Mouse (Mus musculus): ENCODE measurements around the gene Slc39a11. TPM values are rescaled to one million over a fixed set of nuclear protein-coding genes. Genes with fewer than 3 reads are reported as not detected.
A peak's percentile ranks its signal among the peaks of the same experiment; 100 is the strongest.

Gene Slc39a11
- polyA plus RNA-seq, 1 experiment from 2014 or later = 27.7 TPM

- 16% methylated on average over 13 of the region's 13 CpGs for WGBS
- H3K27ac ChIP-seq = no peak overlapping the region
- no peaks in the 10 kb centered on the region for H3K27me3 ChIP-seq
- no peak overlapping the region for H3K9ac ChIP-seq
- no peak overlapping the region for H3K4me2 ChIP-seq
- ATAC-seq = no peak
- H3K4me3 ChIP-seq = no peak overlapping the region
- no peaks in the 10 kb centered on the region; the same call in 1 of the 2 replicates for H3K9me3 ChIP-seq (replicated peaks)
- peaks cover 22% of the 10 kb centered on the region for H3K4me1 ChIP-seq
- H3K36me3 ChIP-seq (ENCODE audit: poor library complexity, severe bottlenecking) = no peaks in the 10 kb centered on the region
These were observed 286.1 kb downstream of the Slc39a11 start for GRCm38 (mm10) chr11:113363739-113364138.

GRCm38 (mm10) chr11:113362617-113363016, 287.3 kb downstream of the Slc39a11 start:
- no peak overlapping the region for H3K4me3 ChIP-seq
- 90% methylated on average over 7 of the region's 7 CpGs for WGBS
- H3K36me3 ChIP-seq (ENCODE audit: poor library complexity, severe bottlenecking) = no peaks in the 10 kb centered on the region
- ATAC-seq = no peak
- H3K9ac ChIP-seq = no peak overlapping the region
- no peak overlapping the region for H3K27ac ChIP-seq
- H3K4me2 ChIP-seq = no peak overlapping the region
- H3K27me3 ChIP-seq = no peaks in the 10 kb centered on the region
- H3K9me3 ChIP-seq (replicated peaks) = no peaks in the 10 kb centered on the region; the same call in 1 of the 2 replicates
- peaks cover 16% of the 10 kb centered on the region; the same call in 1 of the 2 replicates for H3K4me1 ChIP-seq

DNA sequence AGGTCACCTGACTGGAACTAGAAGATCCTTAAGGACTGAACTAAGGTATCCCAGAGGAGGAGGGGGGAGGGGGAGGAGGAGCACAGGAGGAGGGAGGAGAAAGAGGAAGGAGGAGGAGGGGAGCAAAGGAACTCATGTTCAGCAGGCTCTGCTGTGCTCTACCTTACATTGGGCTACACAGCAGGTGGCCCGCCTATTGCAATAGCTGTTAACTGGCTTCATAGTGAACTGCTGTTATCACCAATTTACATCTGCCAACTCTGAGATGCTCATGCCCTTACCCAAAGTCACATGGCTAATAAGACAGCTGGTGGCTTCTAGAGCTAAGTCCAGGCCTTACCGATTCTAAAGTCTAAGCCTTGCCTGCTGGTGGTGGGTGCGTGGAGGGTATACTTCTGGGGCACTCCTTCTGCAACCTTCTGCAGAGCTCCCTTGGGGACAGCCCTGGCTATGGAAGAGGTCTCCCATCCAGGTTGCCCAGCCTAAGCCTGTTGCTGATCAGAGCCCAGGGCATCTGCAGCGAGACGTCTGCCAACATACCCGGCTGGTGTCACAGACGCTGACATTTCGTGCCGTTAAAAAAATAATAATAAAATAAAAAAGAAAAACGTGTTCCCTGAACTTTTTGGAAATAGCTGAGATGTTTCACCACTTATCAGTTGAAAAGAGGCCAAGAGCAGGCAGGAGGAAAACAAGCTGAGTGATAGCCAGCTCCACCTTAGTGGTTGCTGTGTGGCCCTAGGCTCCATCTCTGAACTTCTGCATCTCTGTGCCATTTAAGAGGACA, 289.6 kb downstream of the Slc39a11 start:
- Histone ChIP-seq H3K9ac (no peak overlapping the region), H3K9me3 (replicated peaks) (no peaks in the 10 kb centered on the region; the same call in 1 of the 2 replicates), H3K4me3 (no peak overlapping the region), H3K27ac (no peak overlapping the region), H3K4me2 (no peak overlapping the region), H3K36me3 (ENCODE audit: poor library complexity, severe bottlenecking) (no peaks in the 10 kb centered on the region), H3K4me1 (peaks cover 11% of the 10 kb centered on the region; the same call in 1 of the 2 replicates), H3K27me3 (no peaks in the 10 kb centered on the region)
- no peak for ATAC-seq
- WGBS = 89% methylated on average over 10 of the region's 10 CpGs

DNA sequence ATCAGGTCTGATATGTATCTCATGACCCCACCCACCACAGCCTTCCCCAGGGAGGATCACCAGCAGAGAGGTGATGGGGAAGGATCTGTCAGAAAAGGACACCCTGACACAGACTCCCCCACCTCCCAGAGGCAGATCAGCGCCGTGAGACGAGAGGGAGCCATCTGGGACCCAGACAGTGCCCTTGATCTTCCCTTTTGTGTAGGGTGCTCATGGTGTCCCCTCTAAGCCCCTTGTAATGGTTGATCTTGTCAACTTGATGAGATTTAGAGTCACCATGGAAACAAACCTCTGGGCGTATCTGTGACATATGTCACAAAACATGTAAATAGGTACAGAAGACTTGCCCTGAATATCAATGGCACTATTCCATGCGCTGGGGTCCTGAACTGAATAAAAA, 293.9 kb downstream of the Slc39a11 start:
- Histone ChIP-seq H3K4me1 (0 out of 2 replicates have a peak, but pooled peaks cover 3% of the 10 kb centered on the region), H3K4me2 (no peak overlapping the region), H3K27me3 (no peaks in the 10 kb centered on the region), H3K9ac (no peak overlapping the region), H3K27ac (no peak overlapping the region), H3K4me3 (no peak overlapping the region), H3K36me3 (ENCODE audit: poor library complexity, severe bottlenecking) (no peaks in the 10 kb centered on the region), H3K9me3 (replicated peaks) (no peaks in the 10 kb centered on the region)
- 68% methylated on average over 5 of the region's 5 CpGs for WGBS
- ATAC-seq = no peak; the same call in 1 of the 2 replicates

DNA sequence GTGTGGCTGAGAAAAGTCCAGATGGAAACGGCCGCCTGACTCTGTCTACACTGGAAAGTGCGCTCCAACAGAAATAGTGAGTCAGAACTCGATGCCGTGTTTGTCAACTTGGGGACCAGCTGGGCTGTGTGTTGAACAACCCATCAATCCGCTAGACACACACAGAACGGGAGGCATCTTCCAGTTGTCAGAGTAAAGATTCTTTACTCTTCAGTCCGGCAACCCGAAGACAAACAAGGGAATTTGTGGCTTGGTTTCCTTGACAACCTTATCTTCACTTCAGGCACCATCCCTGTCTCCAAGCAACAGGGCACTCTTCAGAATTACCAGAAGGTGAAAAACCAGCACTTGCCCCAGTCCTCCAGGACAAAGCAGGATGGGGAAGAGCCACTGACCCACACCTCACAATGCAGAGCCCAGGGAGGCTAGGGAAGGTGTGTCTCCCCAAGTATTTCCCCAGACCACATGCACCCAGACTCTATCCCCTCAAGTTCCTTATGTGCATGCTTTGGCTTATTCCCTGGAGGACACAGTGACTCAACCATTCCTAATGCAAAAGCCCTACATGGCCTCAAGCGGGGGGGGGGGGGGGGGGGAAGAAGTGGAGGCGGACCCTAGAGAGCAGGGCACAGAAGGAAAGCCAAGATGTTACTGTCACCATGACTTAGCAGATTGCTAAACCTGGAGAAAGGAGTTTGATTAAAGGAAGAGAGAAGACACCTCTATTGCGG, 297.6 kb downstream of the Slc39a11 start:
- WGBS = 69% methylated on average over 11 of the region's 12 CpGs
- H3K4me2 ChIP-seq = no peak overlapping the region
- no peak overlapping the region; the same call in 1 of the 2 replicates for H3K9ac ChIP-seq
- no peak for ATAC-seq
- peaks cover 8% of the 10 kb centered on the region for H3K36me3 ChIP-seq (ENCODE audit: poor library complexity, severe bottlenecking)
- H3K27me3 ChIP-seq = no peaks in the 10 kb centered on the region
- peaks cover 7% of the 10 kb centered on the region for H3K4me1 ChIP-seq
- no peak overlapping the region for H3K4me3 ChIP-seq
- peaks cover 13% of the 10 kb centered on the region; the same call in 1 of the 2 replicates for H3K9me3 ChIP-seq (replicated peaks)
- no peak overlapping the region; the same call in 1 of the 2 replicates for H3K27ac ChIP-seq

GRCm38 (mm10) chr11:113350583-113350982, 299.3 kb downstream of the Slc39a11 start:
- no peak overlapping the region for H3K9ac ChIP-seq
- peaks cover 8% of the 10 kb centered on the region for H3K36me3 ChIP-seq (ENCODE audit: poor library complexity, severe bottlenecking)
- no peaks in the 10 kb centered on the region for H3K27me3 ChIP-seq
- peaks cover 10% of the 10 kb centered on the region for H3K4me1 ChIP-seq
- ATAC-seq = no peak
- no peak overlapping the region for H3K4me3 ChIP-seq
- H3K27ac ChIP-seq = no peak overlapping the region
- no peak overlapping the region for H3K4me2 ChIP-seq
- H3K9me3 ChIP-seq (replicated peaks) = peaks cover 13% of the 10 kb centered on the region; the same call in 1 of the 2 replicates
- WGBS = 96% methylated on average over 4 of the region's 4 CpGs

GRCm38 (mm10) chr11:113346895-113347514, 302.9 kb downstream of the Slc39a11 start:
- Histone ChIP-seq H3K36me3 (ENCODE audit: poor library complexity, severe bottlenecking) (peaks cover 8% of the 10 kb centered on the region), H3K4me1 (peaks cover 14% of the 10 kb centered on the region), H3K4me2 (no peak overlapping the region), H3K9me3 (replicated peaks) (peaks cover 13% of the 10 kb centered on the region; the same call in 1 of the 2 replicates), H3K27ac (peak overlapping the region; percentile 21), H3K9ac (no peak overlapping the region), H3K27me3 (no peaks in the 10 kb centered on the region), H3K4me3 (no peak overlapping the region)
- no peak for ATAC-seq
- 63% methylated on average over 9 of the region's 9 CpGs for WGBS

- WGBS = 71% methylated on average over 8 of the region's 8 CpGs
- no peak for ATAC-seq
- Histone ChIP-seq H3K36me3 (ENCODE audit: poor library complexity, severe bottlenecking) (no peaks in the 10 kb centered on the region), H3K27me3 (no peaks in the 10 kb centered on the region), H3K4me1 (0 out of 2 replicates have a peak, but pooled peaks cover 7% of the 10 kb centered on the region), H3K9me3 (replicated peaks) (no peaks in the 10 kb centered on the region), H3K27ac (peak overlapping the region; percentile 7; the same call in 1 of the 2 replicates), H3K9ac (no peak overlapping the region), H3K4me3 (no peak overlapping the region), H3K4me2 (no peak overlapping the region)
These were observed 310.1 kb downstream of the Slc39a11 start for GRCm38 (mm10) chr11:113339770-113340169.

DNA sequence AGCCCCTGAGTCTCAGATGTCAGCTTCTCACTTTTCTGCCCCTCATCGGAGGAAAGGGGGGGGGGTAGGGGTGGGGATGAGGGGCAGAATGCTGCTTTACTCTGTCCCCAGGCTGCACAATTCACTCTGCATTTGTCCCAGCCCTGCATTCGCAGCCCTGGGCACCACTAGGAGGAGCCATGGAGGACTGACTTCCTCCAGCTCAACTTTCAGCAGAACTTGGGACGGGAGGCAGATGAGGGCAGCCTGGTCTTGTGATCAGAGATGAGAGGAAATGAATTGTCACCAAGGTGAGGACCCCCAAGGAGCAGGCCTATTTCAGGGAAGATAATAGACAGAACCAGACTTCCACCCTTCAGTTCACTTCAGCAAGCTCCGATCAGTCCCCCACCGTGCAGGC, 311.3 kb downstream of the Slc39a11 start:
- H3K9ac ChIP-seq = no peak overlapping the region
- no peaks in the 10 kb centered on the region for H3K36me3 ChIP-seq (ENCODE audit: poor library complexity, severe bottlenecking)
- ATAC-seq = no peak
- WGBS = 55% methylated on average over 5 of the region's 5 CpGs
- no peaks in the 10 kb centered on the region for H3K27me3 ChIP-seq
- no peaks in the 10 kb centered on the region for H3K9me3 ChIP-seq (replicated peaks)
- no peak overlapping the region for H3K4me3 ChIP-seq
- no peak overlapping the region for H3K27ac ChIP-seq
- H3K4me2 ChIP-seq = no peak overlapping the region
- peaks cover 8% of the 10 kb centered on the region for H3K4me1 ChIP-seq

DNA sequence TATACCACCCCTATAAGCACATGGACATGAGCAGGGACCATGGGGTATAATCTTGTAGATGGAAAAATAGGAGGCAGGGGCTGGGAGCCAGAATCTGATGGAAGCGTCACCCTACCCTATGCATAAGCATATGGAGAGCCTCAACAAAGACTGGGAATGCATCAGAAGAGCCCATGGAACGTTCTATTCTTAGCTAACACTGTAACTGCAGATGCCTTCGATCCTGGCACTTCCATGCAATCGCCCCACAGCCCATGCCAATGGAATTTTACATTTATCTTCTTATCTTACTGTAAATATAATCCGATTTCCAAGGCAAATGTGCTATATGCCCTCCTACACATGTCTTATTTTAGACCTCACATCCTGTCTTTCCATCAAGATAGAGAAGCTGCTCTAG, 314.2 kb downstream of the Slc39a11 start:
- H3K9ac ChIP-seq = no peak overlapping the region
- peaks cover 10% of the 10 kb centered on the region for H3K4me1 ChIP-seq
- no peak overlapping the region for H3K4me3 ChIP-seq
- H3K27ac ChIP-seq = no peak overlapping the region
- H3K9me3 ChIP-seq (replicated peaks) = no peaks in the 10 kb centered on the region
- no peak overlapping the region for H3K4me2 ChIP-seq
- no peak for ATAC-seq
- no peaks in the 10 kb centered on the region for H3K27me3 ChIP-seq
- WGBS = 91% methylated on average over 5 of the region's 5 CpGs
- H3K36me3 ChIP-seq (ENCODE audit: poor library complexity, severe bottlenecking) = no peaks in the 10 kb centered on the region

GRCm38 (mm10) chr11:113334444-113334881, 315.4 kb downstream of the Slc39a11 start:
- Histone ChIP-seq H3K4me2 (no peak overlapping the region), H3K27ac (no peak overlapping the region), H3K4me1 (peaks cover 10% of the 10 kb centered on the region), H3K9ac (no peak overlapping the region), H3K27me3 (no peaks in the 10 kb centered on the region), H3K4me3 (no peak overlapping the region), H3K36me3 (ENCODE audit: poor library complexity, severe bottlenecking) (no peaks in the 10 kb centered on the region), H3K9me3 (replicated peaks) (no peaks in the 10 kb centered on the region)
- ATAC-seq = no peak; the same call in 1 of the 2 replicates
- 81% methylated on average over 5 of the region's 5 CpGs for WGBS

DNA sequence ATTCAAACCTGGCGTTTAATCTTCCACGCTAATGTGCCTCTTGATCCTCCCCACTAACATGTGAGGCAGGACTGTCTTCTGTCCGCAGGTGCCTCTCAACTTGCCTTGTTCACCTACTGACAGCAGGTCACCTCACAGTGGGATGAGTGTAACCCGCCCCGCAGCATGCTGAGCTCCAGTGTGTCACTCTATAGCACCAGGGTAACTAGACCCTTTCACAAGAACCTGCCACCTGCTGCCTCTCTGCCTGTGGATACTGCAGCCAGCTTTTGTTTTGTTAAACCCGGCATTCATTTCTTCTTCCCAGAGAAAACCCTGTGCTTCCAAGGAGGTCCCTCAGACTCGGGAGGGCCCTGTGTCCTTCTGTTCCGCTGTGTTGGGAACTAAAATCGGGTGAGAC, 316.3 kb downstream of the Slc39a11 start:
- Histone ChIP-seq H3K9ac (0 out of 2 replicates have a peak overlapping the region, but pooled peaks have one; percentile 14), H3K4me1 (peaks cover 10% of the 10 kb centered on the region), H3K27ac (no peak overlapping the region), H3K4me2 (no peak overlapping the region), H3K27me3 (no peaks in the 10 kb centered on the region), H3K9me3 (replicated peaks) (no peaks in the 10 kb centered on the region), H3K36me3 (ENCODE audit: poor library complexity, severe bottlenecking) (no peaks in the 10 kb centered on the region), H3K4me3 (no peak overlapping the region)
- ATAC-seq = no peak
- WGBS = 19% methylated on average over 9 of the region's 9 CpGs

Data from forebrain, embryonic 13.5 days (tissue).